Mouse (Mus musculus) G1E (cell line): Measurements from ENCODE around the gene Gm17019.
"Not testable (repeated sequence)": the region's sequence is repeated elsewhere in the genome, so short reads cannot be mapped to it uniquely, and the experiment has no call there.

Experiments used
- CTCF ChIP-seq: IDR thresholded peaks from 2 replicates; pipeline ENCODE4 v1.5.1; 2012; ENCODE audit warnings: low read depth, low read length, inconsistent platforms, mixed read lengths
- GATA1 ChIP-seq: IDR thresholded peaks from 2 replicates; pipeline ENCODE4 v1.6.1; 2012; ENCODE audit warnings: borderline replicate concordance, low read length, inconsistent platforms, mixed read lengths
- POLR2AphosphoS5 ChIP-seq: IDR thresholded peaks from 2 replicates; pipeline ENCODE4 v1.6.1; 2012; ENCODE audit warnings: low read depth, low read length, inconsistent platforms; ENCODE audit not compliant: insufficient replicate concordance

DNA sequence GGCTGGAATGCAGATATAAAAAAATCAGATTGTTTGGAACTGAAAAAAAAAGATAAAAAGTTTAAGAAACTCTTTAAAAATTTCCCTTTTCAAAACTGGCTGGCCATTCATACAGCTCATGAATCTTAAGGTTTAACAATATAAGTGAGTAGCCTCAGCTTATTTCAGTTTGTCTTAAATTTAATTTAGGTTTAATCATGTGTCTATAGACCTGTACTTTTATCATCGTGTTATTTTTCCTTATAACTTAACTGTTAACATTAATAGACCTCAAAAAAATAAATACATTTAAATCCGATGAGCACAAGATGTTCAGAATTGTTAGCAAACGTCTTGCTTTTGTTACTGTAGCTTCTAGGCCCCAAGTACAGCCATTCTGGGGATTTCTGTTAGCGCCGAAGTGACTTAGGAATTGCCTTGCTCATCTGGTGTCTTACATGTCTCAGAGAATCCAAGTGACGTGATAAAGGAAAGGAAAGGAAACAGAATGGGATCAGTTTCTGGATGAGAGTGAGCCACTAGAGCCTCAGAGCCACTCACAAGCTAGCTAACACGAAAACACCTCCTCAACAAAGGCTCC, 36.0 kb downstream of the Gm17019 start:
- not testable (repeated sequence) for TF ChIP-seq CTCF, GATA1, POLR2AphosphoS5
